Mouse (Mus musculus): ENCODE data around the gene Znrf1. TPM values are rescaled to one million over a fixed set of nuclear protein-coding genes. Genes with fewer than 3 reads are reported as not detected.

Znrf1 gene
- polyA plus RNA-seq, 1 experiment from 2014 or later, result 86.3 TPM

GRCm38 (mm10) chr8:111536978-111537764 lies 1.3 kb downstream of the Znrf1 start:
- peak overlapping the region; percentile 98 for H3K4me3 ChIP-seq
- peaks cover 39% of the 10 kb centered on the region for H3K4me1 ChIP-seq
- H3K4me2 ChIP-seq (replicated peaks), result peak overlapping the region; percentile 82
- H3K9ac ChIP-seq (replicated peaks), result peak overlapping the region; percentile 98
- no peaks in the 10 kb centered on the region for H3K9me3 ChIP-seq
- H3K36me3 ChIP-seq, result no peaks in the 10 kb centered on the region
- no peaks in the 10 kb centered on the region for H3K27me3 ChIP-seq
- under 1% methylated on average over 64 of the region's 64 CpGs for WGBS
- peak overlapping the region; percentile 94 for H3K27ac ChIP-seq (replicated peaks)
- ATAC-seq (ENCODE audit: low FRiP score, low read depth), result peak; percentile 55

GRCm38 (mm10) chr8:111537765-111538158 lies 1.9 kb downstream of the Znrf1 start:
- ATAC-seq (ENCODE audit: low FRiP score, low read depth), result no peak
- H3K4me2 ChIP-seq (replicated peaks), result peak overlapping the region; percentile 82
- no peak overlapping the region for H3K27ac ChIP-seq (replicated peaks)
- 7% methylated on average over 8 of the region's 8 CpGs for WGBS
- H3K4me1 ChIP-seq, result peaks cover 39% of the 10 kb centered on the region
- H3K9me3 ChIP-seq, result no peaks in the 10 kb centered on the region
- H3K36me3 ChIP-seq, result no peaks in the 10 kb centered on the region
- no peaks in the 10 kb centered on the region for H3K27me3 ChIP-seq
- peak overlapping the region; percentile 98 for H3K9ac ChIP-seq (replicated peaks)
- peak overlapping the region; percentile 98 for H3K4me3 ChIP-seq

- Histone ChIP-seq H3K4me1 (peaks cover 39% of the 10 kb centered on the region), H3K36me3 (peaks cover 4% of the 10 kb centered on the region; the same call in 1 of the 2 replicates), H3K27ac (replicated peaks) (no peak overlapping the region), H3K4me2 (replicated peaks) (peak overlapping the region; percentile 82), H3K9ac (replicated peaks) (peak overlapping the region; percentile 98), H3K4me3 (peak overlapping the region; percentile 98), H3K27me3 (no peaks in the 10 kb centered on the region), H3K9me3 (no peaks in the 10 kb centered on the region)
- WGBS, result 6% methylated on average over 2 of the region's 2 CpGs
- ATAC-seq (ENCODE audit: low FRiP score, low read depth), result no peak
Measured at GRCm38 (mm10) chr8:111538194-111538593, 2.3 kb downstream of the Znrf1 start.

- H3K4me2 ChIP-seq (replicated peaks), result peak overlapping the region; percentile 82
- WGBS, result 59% methylated on average over 10 of the region's 10 CpGs
- peak overlapping the region; percentile 98 for H3K4me3 ChIP-seq
- no peaks in the 10 kb centered on the region for H3K9me3 ChIP-seq
- 0 out of 2 replicates have a peak overlapping the region, but pooled peaks have one; percentile 35 for H3K27ac ChIP-seq (replicated peaks)
- H3K9ac ChIP-seq (replicated peaks), result peak overlapping the region; percentile 98
- peaks cover 39% of the 10 kb centered on the region for H3K4me1 ChIP-seq
- peaks cover 10% of the 10 kb centered on the region; the same call in 1 of the 2 replicates for H3K36me3 ChIP-seq
- ATAC-seq (ENCODE audit: low FRiP score, low read depth), result no peak
- no peaks in the 10 kb centered on the region for H3K27me3 ChIP-seq
Measured at GRCm38 (mm10) chr8:111539422-111540076, 3.7 kb downstream of the Znrf1 start.

- no peaks in the 10 kb centered on the region for H3K9me3 ChIP-seq
- no peak overlapping the region for H3K4me3 ChIP-seq
- no peak overlapping the region for H3K9ac ChIP-seq (replicated peaks)
- no peak overlapping the region for H3K27ac ChIP-seq (replicated peaks)
- peaks cover 10% of the 10 kb centered on the region; the same call in 1 of the 2 replicates for H3K36me3 ChIP-seq
- no peak overlapping the region for H3K4me2 ChIP-seq (replicated peaks)
- H3K27me3 ChIP-seq, result no peaks in the 10 kb centered on the region
- peaks cover 25% of the 10 kb centered on the region for H3K4me1 ChIP-seq
- 92% methylated on average over 9 of the region's 9 CpGs for WGBS
- ATAC-seq (ENCODE audit: low FRiP score, low read depth), result no peak
Measured at GRCm38 (mm10) chr8:111543712-111544380, 7.9 kb downstream of the Znrf1 start.

- H3K9me3 ChIP-seq, result no peaks in the 10 kb centered on the region
- no peak for ATAC-seq (ENCODE audit: low FRiP score, low read depth)
- no peak overlapping the region for H3K4me2 ChIP-seq (replicated peaks)
- H3K36me3 ChIP-seq, result peaks cover 10% of the 10 kb centered on the region; the same call in 1 of the 2 replicates
- H3K27ac ChIP-seq (replicated peaks), result no peak overlapping the region
- no peak overlapping the region for H3K4me3 ChIP-seq
- H3K4me1 ChIP-seq, result peaks cover 18% of the 10 kb centered on the region
- no peaks in the 10 kb centered on the region for H3K27me3 ChIP-seq
- WGBS, result 90% methylated on average over 8 of the region's 8 CpGs
- H3K9ac ChIP-seq (replicated peaks), result no peak overlapping the region
Measured at GRCm38 (mm10) chr8:111545406-111546156, 9.7 kb downstream of the Znrf1 start.

- no peak overlapping the region for H3K27ac ChIP-seq (replicated peaks)
- H3K9ac ChIP-seq (replicated peaks), result no peak overlapping the region
- peaks cover 10% of the 10 kb centered on the region; the same call in 1 of the 2 replicates for H3K36me3 ChIP-seq
- no peak overlapping the region for H3K4me2 ChIP-seq (replicated peaks)
- H3K27me3 ChIP-seq, result no peaks in the 10 kb centered on the region
- H3K4me1 ChIP-seq, result peaks cover 13% of the 10 kb centered on the region
- no peak overlapping the region for H3K4me3 ChIP-seq
- H3K9me3 ChIP-seq, result no peaks in the 10 kb centered on the region
- no peak for ATAC-seq (ENCODE audit: low FRiP score, low read depth)
- 89% methylated on average over 3 of the region's 3 CpGs for WGBS
Measured at GRCm38 (mm10) chr8:111547144-111547543, 11.2 kb downstream of the Znrf1 start.

- Histone ChIP-seq H3K9me3 (no peaks in the 10 kb centered on the region), H3K9ac (replicated peaks) (no peak overlapping the region), H3K27ac (replicated peaks) (no peak overlapping the region), H3K27me3 (no peaks in the 10 kb centered on the region), H3K36me3 (peaks cover 6% of the 10 kb centered on the region; the same call in 1 of the 2 replicates), H3K4me3 (no peak overlapping the region), H3K4me2 (replicated peaks) (no peak overlapping the region), H3K4me1 (peaks cover 13% of the 10 kb centered on the region)
- 89% methylated on average over 6 of the region's 6 CpGs for WGBS
- ATAC-seq (ENCODE audit: low FRiP score, low read depth), result no peak
Measured at GRCm38 (mm10) chr8:111548201-111548600, 12.3 kb downstream of the Znrf1 start.

GRCm38 (mm10) chr8:111550002-111550870 lies 14.3 kb downstream of the Znrf1 start:
- Histone ChIP-seq H3K4me1 (peaks cover 20% of the 10 kb centered on the region), H3K27ac (replicated peaks) (peak overlapping the region; percentile 27; the same call in 1 of the 2 replicates), H3K27me3 (no peaks in the 10 kb centered on the region), H3K9ac (replicated peaks) (no peak overlapping the region), H3K36me3 (no peaks in the 10 kb centered on the region), H3K9me3 (no peaks in the 10 kb centered on the region), H3K4me3 (no peak overlapping the region), H3K4me2 (replicated peaks) (no peak overlapping the region)
- 77% methylated on average over 9 of the region's 9 CpGs for WGBS
- ATAC-seq (ENCODE audit: low FRiP score, low read depth), result no peak

GRCm38 (mm10) chr8:111551511-111552130 lies 15.7 kb downstream of the Znrf1 start:
- Histone ChIP-seq H3K4me3 (no peak overlapping the region), H3K27ac (replicated peaks) (no peak overlapping the region), H3K4me2 (replicated peaks) (no peak overlapping the region), H3K9ac (replicated peaks) (no peak overlapping the region), H3K36me3 (no peaks in the 10 kb centered on the region), H3K9me3 (no peaks in the 10 kb centered on the region), H3K27me3 (no peaks in the 10 kb centered on the region), H3K4me1 (peaks cover 26% of the 10 kb centered on the region)
- WGBS, result 77% methylated on average over 8 of the region's 8 CpGs
- ATAC-seq (ENCODE audit: low FRiP score, low read depth), result no peak

Data from midbrain, embryonic 12.5 days (tissue).